Mouse (Mus musculus) liver, adult 10 weeks (tissue): ENCODE measurements around the gene Sdhd. TPM values are rescaled to one million over a fixed set of nuclear protein-coding genes. Genes with fewer than 3 reads are reported as not detected.

Experiments used
- polyA plus RNA-seq: library from polyadenylated mRNA; stranded (reverse); fragments of 350-450 nt; fragmentation: Illumina TruSeq; extraction: RNeasy Lipid Tissue Mini Kit (QIAGEN cat#74804); gene quantifications from one replicate; pipeline ENCODE4 v1.2.3, GENCODE M21; 2014; ENCODE audit warnings: low read depth, low replicate concordance

Sdhd gene
- polyA plus RNA-seq, result 263 TPM

DNA sequence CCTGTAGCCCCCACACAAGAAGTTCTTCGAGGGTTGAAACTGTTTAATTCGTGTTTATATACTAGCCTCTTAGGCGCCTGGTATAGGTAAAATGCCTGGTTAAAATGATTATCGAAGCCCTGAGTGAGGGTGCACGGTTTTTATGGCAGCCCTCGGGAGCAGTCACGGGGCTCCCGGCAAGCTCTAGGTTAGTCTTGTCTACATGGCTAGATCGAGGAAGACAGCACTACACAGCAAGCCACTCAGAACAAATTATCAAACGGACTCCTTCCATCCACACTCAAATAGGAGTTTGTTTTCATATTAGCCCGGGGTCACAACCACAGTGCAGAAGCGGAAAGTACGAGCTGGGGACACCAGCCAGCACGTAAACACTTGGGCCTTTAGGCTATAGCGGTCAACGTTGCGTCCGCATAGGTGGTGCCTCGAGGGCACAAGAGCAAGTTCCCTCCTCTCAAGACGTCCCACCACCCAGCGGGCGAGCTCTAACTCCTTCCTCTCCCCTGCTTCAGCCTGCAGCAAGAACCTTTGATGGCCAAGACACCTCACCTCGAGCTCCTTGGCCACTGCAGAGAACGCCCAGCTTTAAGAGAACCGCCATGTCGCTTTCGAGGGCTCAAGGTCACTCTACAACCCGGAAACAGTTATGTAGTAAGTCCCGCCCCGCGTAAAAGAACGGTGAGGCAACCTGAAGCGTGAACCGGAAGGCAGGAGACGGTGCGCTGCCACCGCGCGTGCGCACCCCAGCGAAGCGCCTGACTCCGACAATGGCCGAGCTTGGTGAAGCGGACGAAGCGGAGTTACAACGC, at the start of gene Sdhd, which contains the start of gene Timm8b:
Sdhd (minus strand) TSS at position 624 of the 809 bp plus-strand sequence.
Timm8b (plus strand) TSS at position 722 of the 809 bp plus-strand sequence.

GRCm38 (mm10) chr9:50616766-50617603, 13.4 kb upstream of the Sdhd start, which contains the start of the genes Pih1d2 and Nkapd1:
Gene Pih1d2, plus strand, starts transcription at chr9:50617321.
Gene Nkapd1, minus strand, starts transcription at chr9:50617464.

GRCm38 (mm10) chr9:50561145-50561917, 42.3 kb downstream of the Sdhd start, which contains the start of gene Tex12:
Gene Tex12, minus strand, starts transcription at chr9:50561325.

GRCm38 (mm10) chr9:50555094-50555446, 48.5 kb downstream of the Sdhd start, which contains the start of gene Bco2:
Gene Bco2, minus strand, starts transcription at chr9:50555181.

GRCm38 (mm10) chr9:50554241-50555093, 49.1 kb downstream of the Sdhd start, which contains the start of gene Il18:
Gene Il18, plus strand, starts transcription at chr9:50554827.

Other genes starting within 250 kb of the Sdhd start
- 2.0 TPM for gene Plet1, start 109.3 kb downstream of the Sdhd start, polyA plus RNA-seq
- gene Pts, start 75.1 kb downstream of the Sdhd start, polyA plus RNA-seq, result 132 TPM
- gene Il18, start 49.0 kb downstream of the Sdhd start, polyA plus RNA-seq, result 92.4 TPM
- 31.7 TPM for gene Bco2, start 48.6 kb downstream of the Sdhd start, polyA plus RNA-seq
- gene Tex12, start 42.5 kb downstream of the Sdhd start, polyA plus RNA-seq, result 6.3 TPM
- 69.1 TPM for gene Timm8b, start 98 bp upstream of the Sdhd start, polyA plus RNA-seq
- gene Pih1d2, start 13.5 kb upstream of the Sdhd start, polyA plus RNA-seq, result 1.2 TPM
- 32.2 TPM for gene Nkapd1, start 13.7 kb upstream of the Sdhd start, polyA plus RNA-seq
- 70.5 TPM for gene Dlat, start 56.0 kb upstream of the Sdhd start, polyA plus RNA-seq
- 14.7 TPM for gene Dixdc1, start 135.7 kb upstream of the Sdhd start, polyA plus RNA-seq
- 31.9 TPM for gene 2310030G06Rik, start 142.7 kb upstream of the Sdhd start, polyA plus RNA-seq
- gene Cryab, start 147.5 kb upstream of the Sdhd start, polyA plus RNA-seq, result 2.7 TPM
- not detected for gene Hspb2, start 148.5 kb upstream of the Sdhd start, polyA plus RNA-seq
- 4.0 TPM for gene Fdxacb1, start 164.4 kb upstream of the Sdhd start, polyA plus RNA-seq
- 5.4 TPM for gene Alg9, start 171.2 kb upstream of the Sdhd start, polyA plus RNA-seq
- gene 1110032A03Rik, start 171.7 kb upstream of the Sdhd start, polyA plus RNA-seq, result 88.7 TPM
- gene Ppp2r1b, start 241.5 kb upstream of the Sdhd start, polyA plus RNA-seq, result 21.9 TPM